Mouse (Mus musculus) megakaryocyte-erythroid progenitor cell, adult 5-6 weeks (primary cell): Measurements from ENCODE around the gene Dnmt3a. TPM values are rescaled to one million over a fixed set of nuclear protein-coding genes. Genes with fewer than 3 reads are reported as not detected.

Source experiments
- ATAC-seq: replicated peaks from 2 replicates; pipeline ENCODE4 v1.8.0; 2016; ENCODE audit warnings: mild to moderate bottlenecking, inconsistent platforms; ENCODE audit not compliant: severe bottlenecking, poor library complexity, low FRiP score, low TSS enrichment
- total RNA-seq, 2 experiments: library from RNA; stranded (forward) in 1 of 2; stranded (reverse) in 1 of 2; fragments of 200-1000, 215-1000 nt in 1 of 2; fragments of >200 nt in 1 of 2; fragmentation: Nextera tagmentation in 1 of 2; gene quantifications; 2 replicates each; pipeline ENCODE4 v1.2.3; 2014 to 2017

Gene Dnmt3a
- total RNA-seq, 2 experiments from 2014 or later = 13.4 to 16.8 TPM

DNA sequence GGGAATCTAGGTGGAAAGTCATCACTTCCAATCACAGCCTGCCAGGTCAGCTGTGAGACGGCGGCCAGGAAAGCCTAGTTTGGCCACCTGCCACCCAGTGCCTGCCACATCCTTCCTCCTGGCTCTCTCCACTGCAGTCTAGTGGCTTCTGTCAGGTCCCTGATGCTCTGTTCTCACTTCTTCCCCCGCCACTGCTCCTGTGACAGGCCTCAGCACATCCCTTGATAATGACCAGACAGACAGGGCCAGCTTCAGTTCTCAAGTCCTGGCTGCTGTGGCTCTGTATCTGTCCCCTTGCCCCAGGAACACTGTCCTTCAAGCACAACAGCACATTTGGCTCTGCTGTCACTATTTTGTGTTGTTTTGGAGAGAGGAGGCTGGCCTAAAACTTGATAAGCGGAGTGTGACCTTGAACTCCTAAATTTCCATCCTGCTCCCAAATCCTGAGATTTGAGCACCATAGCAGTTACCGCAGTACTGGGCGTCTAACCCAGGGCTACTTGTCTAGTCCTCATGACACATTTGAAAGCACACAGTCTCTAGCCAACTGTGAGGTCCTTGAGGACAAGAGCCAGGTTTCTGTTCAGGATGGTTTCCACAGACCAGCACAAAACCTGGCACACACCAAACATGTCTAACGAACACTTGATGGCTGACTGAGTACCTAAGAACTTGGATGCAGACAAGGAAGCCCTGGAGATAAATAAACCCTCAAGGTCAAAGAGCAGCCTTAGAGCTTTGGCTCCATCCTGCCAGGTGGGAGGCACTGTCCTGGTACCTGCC is 63.1 kb downstream of the Dnmt3a start:
- no peak for ATAC-seq

DNA sequence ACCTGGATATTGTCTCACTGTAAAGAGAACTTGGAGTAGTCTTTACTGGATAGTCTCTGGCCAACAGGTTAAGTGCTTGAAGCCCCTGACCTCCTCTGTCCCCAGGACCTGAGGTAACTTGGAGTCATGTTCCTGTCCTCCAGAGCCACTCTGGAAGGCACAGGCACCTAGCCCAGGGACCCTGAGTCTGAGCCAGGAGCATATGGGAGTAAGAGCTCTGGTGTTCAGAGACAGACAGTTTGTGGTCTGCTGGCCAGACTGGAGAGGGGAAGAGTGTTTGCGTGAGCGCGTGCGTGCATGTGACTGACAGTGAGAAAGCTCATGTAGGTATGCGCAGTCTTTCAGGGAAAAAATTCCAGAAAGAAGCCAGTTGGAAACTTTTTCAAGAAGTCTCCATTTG is 64.2 kb downstream of the Dnmt3a start:
- ATAC-seq = no peak

DNA sequence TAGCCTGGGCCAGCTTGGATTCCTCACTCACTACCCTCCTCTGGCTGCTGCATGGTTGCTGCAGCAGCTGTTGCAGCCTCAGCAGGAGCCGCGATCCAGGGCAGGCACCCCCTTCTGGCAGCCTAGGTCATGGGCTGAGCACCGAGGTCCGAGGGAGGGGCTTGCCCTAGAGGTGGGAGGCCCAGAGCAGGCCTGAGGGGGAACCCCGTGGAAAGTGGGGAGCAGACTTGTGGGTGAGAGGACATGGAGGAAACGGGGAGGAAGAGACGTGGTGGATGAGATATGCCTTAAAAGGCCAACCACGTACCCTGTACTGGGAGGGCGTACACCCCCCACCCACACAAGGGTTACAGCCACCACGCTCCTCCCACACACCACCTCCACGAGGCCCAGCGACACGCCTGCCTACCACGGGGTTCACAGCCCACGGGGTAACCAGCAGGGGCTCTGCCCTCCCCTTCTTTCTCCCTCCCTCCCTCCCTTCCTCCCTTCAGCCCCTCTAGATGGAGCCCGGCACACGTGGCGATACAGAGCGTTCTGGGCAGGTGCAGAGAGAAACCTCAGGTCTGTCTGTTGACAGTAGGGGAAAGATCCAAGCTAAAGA is 65.2 kb downstream of the Dnmt3a start:
- ATAC-seq = peak; percentile 90

DNA sequence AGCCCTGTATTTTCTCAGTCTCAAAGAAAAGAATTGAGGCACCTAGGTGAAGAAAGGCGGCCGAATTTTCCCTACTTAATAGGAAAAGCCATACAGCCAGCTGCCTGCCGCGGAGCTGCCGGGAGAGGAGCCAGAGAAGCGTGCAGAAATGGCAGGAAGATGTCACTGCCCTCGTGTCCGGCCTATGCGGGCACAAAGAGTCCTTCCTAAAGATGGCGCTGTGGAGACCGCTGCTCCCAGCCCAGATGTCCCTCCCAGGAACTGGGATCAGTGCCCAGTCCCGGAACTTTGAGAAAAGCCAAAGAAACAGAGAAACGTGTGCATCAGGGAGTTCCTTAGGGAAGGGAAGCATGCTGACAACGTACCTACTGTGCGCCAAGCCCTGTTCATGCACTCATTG is 65.8 kb downstream of the Dnmt3a start:
- ATAC-seq = peak; percentile 48

DNA sequence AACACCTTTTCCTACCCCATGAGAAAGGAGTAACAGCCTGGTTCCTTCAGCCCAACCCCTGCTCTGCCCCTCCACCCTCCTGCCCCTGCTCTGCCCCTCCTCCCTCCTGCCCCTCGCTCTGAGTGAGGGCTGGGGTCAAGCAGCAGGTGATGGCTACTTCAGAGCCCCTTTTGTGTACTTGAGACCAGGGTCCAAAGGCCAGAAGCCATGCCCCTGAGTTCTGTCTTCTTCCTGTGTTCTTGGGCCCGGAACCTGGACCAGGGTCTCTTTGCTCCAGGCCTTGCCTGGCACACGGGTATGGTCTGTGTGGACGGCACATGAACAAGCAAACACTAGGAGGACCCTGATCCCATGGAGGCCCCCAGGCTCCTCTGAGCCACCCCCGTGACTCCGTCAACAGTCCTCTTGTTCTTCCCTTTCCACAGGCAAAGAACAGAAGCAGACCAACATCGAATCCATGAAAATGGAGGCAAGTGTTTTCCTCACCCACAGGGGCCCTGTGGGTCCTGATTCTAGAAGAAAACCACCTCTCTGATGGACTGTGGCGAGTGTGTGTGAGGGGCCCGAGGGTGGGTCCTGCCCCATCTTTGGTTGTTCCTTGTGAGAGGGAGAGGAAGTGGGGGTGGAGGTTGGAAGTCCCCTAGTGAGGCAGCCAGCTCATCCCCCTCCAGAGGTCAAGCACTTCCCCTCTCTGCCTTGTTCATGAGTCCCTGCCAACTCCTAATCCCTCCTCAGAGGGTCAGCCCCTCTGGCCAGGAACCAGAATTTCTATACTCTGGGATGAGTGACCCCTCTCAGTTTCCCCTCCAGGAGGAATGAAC is 66.8 kb downstream of the Dnmt3a start:
- no peak for ATAC-seq

DNA sequence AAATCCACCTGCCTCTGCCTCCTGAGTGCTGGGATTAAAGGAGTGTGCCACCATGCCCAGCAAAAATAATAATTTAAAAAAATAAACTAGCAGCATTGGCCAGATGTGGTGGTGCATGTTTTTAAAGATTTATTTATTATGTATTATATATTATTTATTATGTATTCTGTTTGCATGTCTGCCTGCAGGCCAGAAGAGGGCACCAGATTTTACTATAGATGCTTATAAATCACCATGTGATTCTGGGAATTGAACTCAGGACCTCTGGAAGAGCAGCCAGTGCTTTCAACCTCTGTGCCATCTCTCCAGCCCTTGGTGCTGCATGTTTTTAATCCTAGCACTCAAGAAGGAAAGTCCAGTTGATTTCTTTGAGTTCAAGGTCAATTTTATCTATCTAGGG is 69.7 kb downstream of the Dnmt3a start:
- no peak for ATAC-seq

DNA sequence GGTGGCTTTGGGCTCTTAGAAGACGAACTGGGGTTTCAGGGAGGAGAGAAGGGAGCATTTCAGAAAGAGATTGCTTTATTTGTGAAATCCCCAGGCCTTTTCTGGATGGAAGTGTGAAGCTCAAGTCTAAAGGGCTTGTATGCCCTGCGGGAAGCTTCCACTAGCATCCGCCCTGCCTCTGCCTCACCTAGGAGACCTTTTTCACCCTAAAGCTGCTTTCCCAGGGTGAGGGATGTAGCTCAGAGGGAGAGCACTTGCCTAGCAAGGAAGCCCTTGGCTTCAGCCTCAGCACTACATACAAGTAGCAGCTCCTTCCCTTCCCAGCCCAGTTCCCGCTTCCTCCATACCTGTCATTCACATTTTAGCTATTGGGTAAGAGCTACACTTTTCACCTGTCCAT is 71.6 kb downstream of the Dnmt3a start:
- no peak for ATAC-seq

DNA sequence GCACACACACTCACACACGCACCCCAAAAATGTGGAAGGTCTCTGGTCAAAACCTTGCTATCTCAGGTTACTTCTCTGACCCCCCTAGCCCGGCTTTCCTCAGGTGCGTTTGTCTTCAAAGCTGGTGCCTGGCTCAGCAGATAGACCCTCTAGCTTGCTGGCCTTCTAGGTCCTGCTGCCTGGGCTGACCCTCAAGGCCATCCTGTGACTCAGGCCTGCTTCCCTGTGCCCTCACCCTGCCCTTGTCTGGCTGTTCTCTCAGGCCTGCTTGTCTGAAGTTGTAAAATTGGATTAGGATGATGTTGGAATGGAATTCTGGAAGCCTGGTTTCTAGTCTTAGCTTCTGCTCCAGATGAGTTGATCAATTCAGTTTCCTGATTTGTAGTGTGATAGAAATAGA is 75.7 kb downstream of the Dnmt3a start:
- ATAC-seq = no peak

DNA sequence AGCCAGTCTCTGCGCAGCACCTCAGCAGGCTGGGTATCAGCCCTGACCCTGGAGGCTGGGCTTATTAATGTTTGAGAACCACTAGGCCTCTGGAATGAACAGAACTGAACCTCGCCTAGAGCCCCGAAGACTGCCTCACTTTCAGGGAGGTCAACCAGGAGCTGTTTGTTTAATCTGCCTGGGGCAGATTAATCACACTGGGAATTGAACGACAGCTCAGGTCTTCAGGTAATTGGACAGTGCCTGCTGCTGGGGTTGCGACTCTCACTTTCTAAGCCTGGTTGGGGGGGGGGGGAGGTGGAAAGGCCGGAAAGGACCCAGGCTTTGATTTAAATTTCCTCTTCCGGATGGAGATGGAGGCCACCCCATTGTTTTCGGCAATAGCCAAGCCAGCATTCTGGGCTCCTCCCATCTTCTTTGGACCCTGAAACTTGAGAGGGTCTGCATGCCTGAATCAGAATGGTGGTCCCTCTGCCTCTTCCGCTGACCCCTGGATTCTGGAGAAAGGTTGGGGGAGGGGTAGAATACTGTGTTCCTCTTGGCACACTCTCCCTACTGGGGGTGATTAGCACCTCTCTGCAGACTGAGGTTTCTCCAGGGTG is 79.2 kb downstream of the Dnmt3a start:
- no peak for ATAC-seq

DNA sequence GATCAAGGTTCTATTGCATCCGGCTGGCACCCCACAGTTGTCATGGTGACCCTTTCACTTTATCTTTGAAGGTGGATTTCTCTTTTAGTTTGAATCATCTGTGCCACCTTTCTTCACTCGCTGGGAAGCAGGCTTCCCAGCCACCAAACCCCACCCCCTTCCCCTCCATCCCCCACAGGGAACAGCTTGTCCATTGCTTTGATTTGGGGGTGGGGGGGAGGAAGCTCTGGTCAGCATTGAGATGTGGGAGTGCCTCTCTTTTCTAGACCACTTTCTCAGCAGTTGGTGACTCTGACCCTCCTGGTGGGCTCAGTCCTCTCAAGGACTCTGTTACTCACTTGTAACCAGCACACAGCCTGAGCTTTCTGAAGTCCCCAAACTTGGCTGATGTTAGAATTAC is 80.8 kb downstream of the Dnmt3a start:
- ATAC-seq = no peak

DNA sequence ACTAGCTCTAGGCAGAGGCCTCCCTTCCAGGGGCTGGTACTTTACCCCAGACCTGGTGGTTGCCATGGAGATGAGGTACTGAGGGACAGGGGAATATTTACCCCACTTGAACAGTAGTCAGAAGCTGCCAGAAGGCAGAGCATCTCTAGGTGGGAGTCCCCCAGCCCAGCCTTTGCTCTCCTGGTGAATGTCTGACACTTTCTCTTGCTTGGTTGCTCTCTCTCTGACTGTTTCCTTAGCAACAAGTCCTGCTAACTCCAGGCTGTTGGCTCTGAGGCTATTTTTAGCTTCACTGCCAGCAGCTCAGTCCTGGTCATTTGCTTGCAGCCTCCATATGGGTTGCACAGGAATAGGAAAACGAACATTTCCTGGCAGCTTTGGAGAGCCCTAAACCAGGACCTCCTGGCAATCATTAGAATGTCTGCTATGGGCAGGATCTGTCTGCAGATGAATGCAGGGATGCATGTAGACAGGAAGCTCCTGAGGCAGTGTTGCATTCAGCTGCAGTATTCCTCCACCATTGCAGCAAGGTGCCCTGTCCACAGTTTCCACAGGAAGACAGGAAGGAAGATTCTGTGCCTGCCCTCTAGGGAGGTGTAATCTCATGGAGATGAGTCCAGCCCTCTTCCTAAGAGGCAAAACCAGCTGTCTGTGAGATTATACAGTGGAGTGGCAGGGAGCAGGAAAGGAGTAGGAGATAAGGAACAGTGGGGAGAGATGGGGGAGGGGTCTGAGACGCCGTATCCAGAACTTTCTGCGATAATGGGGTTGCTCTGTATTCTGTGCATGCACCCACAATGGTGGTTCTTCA is 81.9 kb downstream of the Dnmt3a start:
- no peak for ATAC-seq

DNA sequence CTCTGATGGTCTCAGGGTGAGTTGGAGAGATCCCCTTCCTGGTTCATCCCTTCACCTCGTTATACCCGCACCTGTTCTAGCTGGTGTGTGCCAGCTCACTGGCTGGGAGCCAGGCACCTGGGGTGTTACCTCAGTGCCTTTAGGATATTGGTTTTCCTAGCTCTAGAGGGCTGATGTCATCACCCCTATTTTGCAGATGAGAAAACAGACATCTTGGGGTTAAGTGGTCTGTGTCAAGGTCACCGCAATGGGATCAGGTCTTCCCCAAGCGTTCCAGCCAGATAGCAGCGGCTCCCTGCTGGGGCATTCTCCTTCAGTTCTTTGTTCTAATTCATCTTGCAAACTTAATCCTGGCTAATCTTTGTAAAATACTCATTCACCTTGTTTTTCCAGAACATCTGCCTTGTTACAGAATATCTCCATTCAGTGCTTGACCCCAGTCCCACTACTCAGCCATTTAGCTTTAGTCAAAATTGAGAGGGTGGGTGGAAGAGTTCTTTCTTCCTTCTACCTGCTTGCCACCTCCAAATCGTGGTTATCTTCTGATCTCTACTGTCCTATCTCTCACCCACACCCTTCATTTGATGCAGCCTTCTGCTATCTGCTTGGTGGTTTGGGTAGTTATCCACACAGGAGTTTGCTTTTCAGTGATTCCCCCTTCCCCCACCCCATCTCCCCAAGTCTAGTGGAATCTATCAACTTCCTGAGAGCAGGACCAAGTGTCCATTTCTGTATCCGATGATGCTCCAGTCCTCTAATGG is 84.2 kb downstream of the Dnmt3a start:
- ATAC-seq = no peak

DNA sequence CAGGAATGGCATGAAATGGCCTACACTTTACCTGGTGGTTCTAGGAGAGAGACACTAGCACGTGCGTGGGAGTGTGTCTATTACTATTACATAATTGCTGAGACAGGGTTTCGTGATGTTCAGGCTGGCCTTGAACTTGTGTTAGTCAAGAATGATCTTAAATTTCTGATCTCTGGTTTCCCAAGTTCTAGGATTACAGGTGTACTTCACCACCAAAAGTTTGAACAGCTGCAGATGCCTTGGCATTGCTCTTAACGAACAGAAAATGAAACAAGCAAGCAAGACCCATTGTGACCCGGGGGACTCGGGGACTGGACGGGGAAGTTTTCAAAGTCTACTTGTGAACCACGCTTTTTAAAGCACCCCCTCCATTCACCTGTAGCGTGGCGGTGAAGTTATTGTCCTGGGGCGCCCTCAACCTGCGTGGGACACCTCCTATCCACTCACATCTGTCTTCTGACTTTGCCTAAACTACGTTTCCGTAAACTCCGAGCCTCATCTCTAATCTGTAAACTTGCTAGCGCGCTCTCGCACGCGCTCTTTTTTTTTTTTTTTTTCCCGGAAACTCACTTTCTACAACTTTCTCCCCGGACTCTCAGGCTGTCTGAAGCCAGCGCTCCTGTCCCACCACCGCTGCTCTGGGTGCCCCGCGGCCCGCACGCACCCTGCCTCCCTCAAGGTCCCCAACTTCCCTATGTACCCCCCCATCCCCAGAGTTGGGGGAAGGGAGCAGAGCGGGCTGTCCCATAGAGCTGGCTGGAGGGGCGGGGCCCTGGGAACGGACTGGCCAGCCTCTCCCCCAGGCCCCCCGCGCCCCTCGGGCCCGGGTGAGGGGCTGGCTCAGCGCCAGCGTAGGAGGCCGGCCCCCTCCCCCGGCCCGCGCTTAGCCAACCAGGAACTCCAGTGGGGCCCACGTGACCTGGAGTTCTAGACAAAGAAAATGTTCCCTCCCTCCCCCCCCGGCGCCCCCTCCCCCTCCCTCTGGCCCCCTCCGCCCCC is 85.2 kb downstream of the Dnmt3a start:
- ATAC-seq = peak; percentile 44

DNA sequence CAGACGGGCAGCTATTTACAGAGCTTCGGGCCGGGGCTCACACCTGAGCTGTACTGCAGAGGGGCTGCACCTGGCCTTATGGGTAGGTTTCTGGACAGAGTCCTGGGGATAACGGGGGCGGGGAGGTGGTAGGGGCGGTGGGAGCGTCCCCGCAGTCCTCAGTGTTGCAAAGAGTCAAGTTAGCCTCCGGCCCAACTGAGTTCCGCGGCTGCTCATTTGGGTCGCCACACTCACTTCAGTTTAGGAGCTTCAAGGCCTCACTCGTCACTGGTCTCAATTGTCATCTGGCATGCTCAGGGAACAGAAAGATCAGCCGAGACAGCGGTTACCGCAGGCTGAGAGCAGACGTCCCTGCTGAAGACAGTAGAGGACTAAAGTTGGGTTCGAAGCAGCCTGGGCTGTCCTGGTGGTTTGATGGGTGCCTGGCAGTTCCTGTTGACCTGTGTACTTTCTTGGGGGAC is 86.0 kb downstream of the Dnmt3a start:
- ATAC-seq = peak; percentile 39

DNA sequence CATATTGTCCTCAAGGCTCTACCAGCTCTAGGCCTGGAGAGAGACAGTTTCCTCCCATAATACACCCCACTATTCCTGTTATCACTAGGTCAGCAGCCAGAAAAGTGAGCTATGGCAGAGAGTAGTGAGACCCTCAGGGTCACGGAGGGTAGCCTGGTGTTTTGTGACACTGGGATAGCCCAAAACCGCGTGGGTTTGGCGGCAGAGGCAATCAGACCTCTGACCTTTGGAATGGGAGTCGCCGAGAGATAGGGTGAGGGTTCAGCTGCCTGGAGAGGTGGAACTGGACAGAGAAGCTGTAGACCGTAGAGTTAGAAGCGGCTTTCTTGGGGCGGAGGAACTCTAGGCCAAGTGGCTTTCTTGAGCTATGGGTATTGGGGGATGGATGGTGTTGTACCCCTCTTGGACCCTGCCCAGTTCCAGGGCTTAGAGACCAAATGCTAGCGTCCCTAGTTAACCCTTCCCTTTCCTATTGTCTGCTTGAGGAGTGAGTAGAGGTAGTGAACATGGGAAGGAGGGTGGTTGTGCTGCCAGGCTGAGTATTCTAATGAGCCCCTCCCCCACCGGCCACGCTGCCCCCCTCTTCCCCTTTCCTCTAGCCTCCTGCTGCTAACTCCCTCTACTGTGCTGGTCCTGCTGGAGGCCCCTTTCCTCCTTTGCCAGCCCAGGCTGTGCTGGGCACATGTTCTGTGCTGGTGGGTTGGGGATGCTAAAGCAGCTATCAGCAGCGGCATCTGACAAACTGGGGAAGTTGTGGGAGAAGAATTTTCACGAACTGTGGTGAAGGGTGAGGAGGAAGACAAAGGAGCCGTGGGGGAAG is 86.6 kb downstream of the Dnmt3a start:
- ATAC-seq = peak; percentile 22

DNA sequence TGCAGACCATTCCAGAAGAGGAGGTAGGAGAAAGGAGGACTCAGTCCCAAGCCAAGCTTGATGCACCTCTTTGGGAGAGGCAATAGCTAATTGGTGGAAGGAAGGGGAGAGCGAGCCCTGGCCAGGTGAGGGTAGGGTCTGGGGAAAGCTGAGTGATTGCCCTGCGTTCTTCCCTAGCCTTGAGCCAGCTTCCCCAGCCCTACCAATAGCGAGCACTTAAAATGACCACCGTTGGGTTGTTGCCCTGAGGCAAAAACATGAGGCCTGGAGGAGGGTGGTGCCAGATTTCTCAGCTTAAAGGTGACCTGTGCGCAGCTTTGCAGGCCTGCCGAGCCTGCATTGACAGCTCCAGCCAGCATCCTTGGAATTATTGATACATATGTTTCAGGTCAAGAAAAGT is 87.5 kb downstream of the Dnmt3a start:
- ATAC-seq = no peak

DNA sequence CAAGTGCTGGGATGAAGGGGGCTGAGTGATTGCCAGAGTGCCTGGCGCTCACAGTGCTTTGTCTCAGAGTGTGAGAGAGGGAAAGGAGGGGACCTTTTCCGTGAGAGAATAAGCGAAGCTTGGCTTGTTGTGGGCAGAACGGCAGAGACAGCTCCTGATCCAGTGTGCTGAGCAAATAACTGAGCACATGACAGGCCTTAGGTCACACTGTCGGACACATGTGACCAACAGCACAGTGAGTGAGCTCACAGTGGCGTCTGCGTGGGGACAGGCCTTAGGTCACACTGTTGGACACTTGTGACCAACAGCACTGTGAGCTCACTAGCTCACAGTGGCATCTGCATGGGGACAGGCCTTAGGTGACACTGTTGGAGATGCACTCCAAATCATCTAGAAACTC is 88.7 kb downstream of the Dnmt3a start:
- no peak for ATAC-seq
